Mouse (Mus musculus): ENCODE measurements around the gene Armc10.
"Not testable (repeated sequence)": the region's sequence is repeated elsewhere in the genome, so short reads cannot be mapped to it uniquely, and the experiment has no call there.

The Armc10 gene

GRCm38 (mm10) chr5:21645439-21646132 is at the start of gene Armc10, which contains the start of gene Fbxl13:
TSS of gene Armc10 (plus strand) at chr5:21645813.
TSS of gene Fbxl13 (minus strand) at chr5:21645634.
- DNase-seq (ENCODE audit: low spot score) = peak; percentile 91

GRCm38 (mm10) chr5:21599536-21599935 is 46.1 kb upstream of the Armc10 start:
- not testable (repeated sequence) for DNase-seq (ENCODE audit: low spot score)

- DNase-seq (ENCODE audit: low spot score) = no peak
Measured at GRCm38 (mm10) chr5:21599961-21600360, 45.7 kb upstream of the Armc10 start.

- no peak for DNase-seq (ENCODE audit: low spot score)
Measured at GRCm38 (mm10) chr5:21605936-21606335, 39.7 kb upstream of the Armc10 start.

GRCm38 (mm10) chr5:21608311-21609304 is 37.0 kb upstream of the Armc10 start:
- DNase-seq (ENCODE audit: low spot score) = no peak

GRCm38 (mm10) chr5:21610996-21611395 is 34.6 kb upstream of the Armc10 start:
- no peak for DNase-seq (ENCODE audit: low spot score)

- not testable (repeated sequence) for DNase-seq (ENCODE audit: low spot score)
Measured at GRCm38 (mm10) chr5:21614299-21614698, 31.3 kb upstream of the Armc10 start.

GRCm38 (mm10) chr5:21616450-21617009 is 29.1 kb upstream of the Armc10 start:
- DNase-seq (ENCODE audit: low spot score) = no peak

GRCm38 (mm10) chr5:21625916-21626315 is 19.7 kb upstream of the Armc10 start:
- DNase-seq (ENCODE audit: low spot score) = no peak

GRCm38 (mm10) chr5:21640961-21641360 is 4.7 kb upstream of the Armc10 start:
- peak; percentile 75 for DNase-seq (ENCODE audit: low spot score)

- DNase-seq (ENCODE audit: low spot score) = no peak
Measured at GRCm38 (mm10) chr5:21643606-21644005, 2.0 kb upstream of the Armc10 start.

- no peak for DNase-seq (ENCODE audit: low spot score)
Measured at GRCm38 (mm10) chr5:21644891-21645438, 648 bp upstream of the Armc10 start.

- no peak for DNase-seq (ENCODE audit: low spot score)
Measured at GRCm38 (mm10) chr5:21646133-21646491, 499 bp downstream of the Armc10 start.

GRCm38 (mm10) chr5:21650736-21651135 is 5.1 kb downstream of the Armc10 start:
- DNase-seq (ENCODE audit: low spot score) = no peak

GRCm38 (mm10) chr5:21651885-21652612 is 6.4 kb downstream of the Armc10 start:
- DNase-seq (ENCODE audit: low spot score) = no peak

- no peak for DNase-seq (ENCODE audit: low spot score)
Measured at GRCm38 (mm10) chr5:21656912-21657311, 11.3 kb downstream of the Armc10 start.

- DNase-seq (ENCODE audit: low spot score) = no peak
Measured at GRCm38 (mm10) chr5:21658038-21658437, 12.4 kb downstream of the Armc10 start.

GRCm38 (mm10) chr5:21658623-21659395 is 13.2 kb downstream of the Armc10 start:
- peak; percentile 83 for DNase-seq (ENCODE audit: low spot score)

GRCm38 (mm10) chr5:21660850-21661249 is 15.2 kb downstream of the Armc10 start:
- no peak for DNase-seq (ENCODE audit: low spot score)

- DNase-seq (ENCODE audit: low spot score) = no peak
Measured at GRCm38 (mm10) chr5:21663081-21663480, 17.5 kb downstream of the Armc10 start.

All from retina, embryonic 14.5 days (tissue).